15 mouse cellular contexts compared by ENCODE assay signal in the genomic region with DNA sequence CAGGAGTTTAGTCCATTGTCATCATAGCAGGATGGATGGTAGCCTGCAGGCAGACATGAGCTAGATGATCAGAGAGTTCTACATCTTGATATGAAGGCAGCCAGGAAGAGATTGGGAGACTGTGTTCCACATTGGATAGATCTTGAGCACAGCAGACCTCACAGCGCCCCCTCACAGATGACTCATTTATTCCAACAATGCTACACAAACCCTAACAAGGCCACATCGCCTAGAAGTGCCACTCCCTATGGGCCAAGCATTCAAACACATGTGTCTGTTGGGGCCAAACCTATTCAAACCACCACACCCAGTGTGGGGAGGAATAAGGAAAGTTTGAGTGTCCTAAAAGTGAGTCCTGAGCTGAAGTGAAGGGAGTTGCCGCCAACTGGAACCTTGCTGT.
"Had no signal": no experiment of that assay in that cellular context is flagged by ENCODE, and none has a peak within 500 bp of the region (broad histone marks: within the 10 kb centered on the region; RNA-seq: fewer than 3 reads in every experiment).

No protein-coding gene starts in this region.

- H3K36me3 ChIP-seq: kidney, embryonic 15.5 days; limb, embryonic 12.5 days; liver, embryonic 12.5 days; liver, embryonic 15.5 days had no signal

- H3K4me3 ChIP-seq: kidney, embryonic 15.5 days; left cerebral cortex, adult 2 months; limb, embryonic 12.5 days; liver, embryonic 12.5 days; liver, embryonic 15.5 days had no signal

- H3K27ac ChIP-seq: kidney, embryonic 15.5 days; left cerebral cortex, adult 2 months; limb, embryonic 12.5 days; liver, embryonic 12.5 days; liver, embryonic 15.5 days; stomach, postnatal 0 days had no signal

- H3K4me1 ChIP-seq: kidney, embryonic 15.5 days; limb, embryonic 12.5 days; liver, embryonic 12.5 days; liver, embryonic 15.5 days had no signal

- DNase-seq: kidney, adult 8-10 months; kidney, postnatal 10 days; kidney, postnatal 36 days; layer of hippocampus, postnatal 36 days; liver; lung, adult 18-20 months; lung, postnatal 14 days; lung, postnatal 4 days; midbrain, embryonic 14.5 days had no signal

- H3K27me3 ChIP-seq: kidney, embryonic 15.5 days; limb, embryonic 12.5 days; liver, embryonic 12.5 days; liver, embryonic 15.5 days had no signal
